Mouse (Mus musculus) lung, embryonic 16.5 days (tissue): ENCODE measurements around the gene Pde4c. TPM values are rescaled to one million over a fixed set of nuclear protein-coding genes. Genes with fewer than 3 reads are reported as not detected.
A peak's percentile ranks its signal among the peaks of the same experiment; 100 is the strongest.

Experiments used
- ATAC-seq: fragments of 200-750 bp; cut with Nextera tagmentation; 2 replicates; pipeline ENCODE4 v1.8.0; 2017; ENCODE audit warnings: low read depth, mild to moderate bottlenecking, moderate library complexity
- H3K27ac ChIP-seq: fragments of 300-500 bp; sonication (generic); 2 replicates; pipeline ENCODE4 v1.5.1; 2014; ENCODE audit warnings: mild to moderate bottlenecking, control low read depth, low read length
- H3K27me3 ChIP-seq: fragments of 300-500 bp; sonication (generic); 2 replicates; pipeline ENCODE4 v1.6.1; 2014; ENCODE audit warnings: low read depth, low read length, mixed read lengths; ENCODE audit not compliant: control insufficient read depth, insufficient read depth
- H3K36me3 ChIP-seq: fragments of 300-500 bp; sonication (generic); 2 replicates; pipeline ENCODE4 v1.6.1; 2014; ENCODE audit warnings: low read length; ENCODE audit not compliant: control insufficient read depth, insufficient read depth
- H3K4me1 ChIP-seq: fragments of 300-500 bp; sonication (generic); replicated peaks from 2 replicates; pipeline ENCODE4 v1.6.1; 2014; ENCODE audit warnings: low read length, mixed read lengths; ENCODE audit not compliant: control insufficient read depth, insufficient read depth
- H3K4me2 ChIP-seq: fragments of 300-500 bp; sonication (generic); 2 replicates; pipeline ENCODE4 v1.6.1; 2014; ENCODE audit warnings: low read depth, low read length, control low read depth
- H3K4me3 ChIP-seq: fragments of 300-500 bp; sonication (generic); 2 replicates; pipeline ENCODE4 v1.5.1; 2014; ENCODE audit warnings: mild to moderate bottlenecking, low read length, control low read depth
- H3K9ac ChIP-seq: fragments of 300-500 bp; sonication (generic); 2 replicates; pipeline ENCODE4 v1.6.1; 2014; ENCODE audit warnings: low read length, control low read depth
- H3K9me3 ChIP-seq: fragments of 300-500 bp; sonication (generic); 2 replicates; pipeline ENCODE4 v1.6.1; 2016; ENCODE audit warnings: low read length; ENCODE audit not compliant: control insufficient read depth
- WGBS: fragments of 180-500 bp; shearing (Covaris S2); extraction: QIAGEN DNeasy Blood & Tissue Kit; methylation state at CpG from one replicate; pipeline ENCODE4 v1.1.7; 2014; 5-methylcytosine and 5-hydroxymethylcytosine counted together
- microRNA-seq: library from miRNA; unstranded; fragments of <30 nt; microRNA quantifications from one replicate; pipeline ENCODE4, GENCODE M21; 2016
- polyA plus RNA-seq: library from polyadenylated mRNA; unstranded; fragments of >200 nt; fragmentation: Nextera tagmentation; extraction: Ambion mirVana; gene quantifications from 2 replicates; pipeline ENCODE4 v1.2.1, GENCODE M21; 2015

The Pde4c gene
- polyA plus RNA-seq, 1 experiment from 2014 or later: 0.10 TPM

DNA sequence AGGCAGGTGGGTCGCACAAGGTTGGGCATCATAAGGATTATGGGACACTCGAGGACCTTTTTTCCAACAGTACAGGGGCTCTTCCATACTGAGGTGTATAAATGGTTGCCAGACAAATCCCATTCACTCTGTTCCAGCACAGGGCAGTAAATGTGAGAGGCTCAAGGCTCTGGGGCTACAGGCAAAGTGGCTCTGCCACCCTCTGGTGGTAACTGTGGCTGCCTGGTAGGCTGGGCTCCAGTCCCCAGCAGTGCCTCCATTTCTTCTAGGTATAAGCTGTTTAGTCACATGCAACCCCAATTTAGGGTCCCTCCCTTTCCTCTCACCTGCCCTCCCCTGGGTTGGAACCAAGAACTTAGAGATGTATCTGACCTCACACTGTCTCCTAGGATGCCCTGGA is 71.8 kb downstream of the Pde4c start:
- whole genome bisulfite sequencing: 79% methylated on average over 2 of the region's 2 CpGs
- Histone ChIP-seq H3K27me3 (peaks cover 27% of the 10 kb centered on the region), H3K9ac (no peak overlapping the region), H3K4me1 (peaks cover 39% of the 10 kb centered on the region), H3K4me3 (no peak overlapping the region), H3K4me2 (no peak overlapping the region), H3K36me3 (no peaks in the 10 kb centered on the region), H3K27ac (no peak overlapping the region), H3K9me3 (no peaks in the 10 kb centered on the region)
- no peak for ATAC-seq

GRCm38 (mm10) chr8:70796403-70797080 is 73.0 kb downstream of the Pde4c start:
- Histone ChIP-seq H3K4me2 (peak overlapping the region; percentile 92), H3K36me3 (no peaks in the 10 kb centered on the region), H3K9me3 (no peaks in the 10 kb centered on the region), H3K27ac (no peak overlapping the region; the same call in 1 of the 2 replicates), H3K9ac (peak overlapping the region; percentile 69), H3K4me1 (peaks cover 29% of the 10 kb centered on the region), H3K4me3 (peak overlapping the region; percentile 59), H3K27me3 (peaks cover 31% of the 10 kb centered on the region)
- no peak for ATAC-seq
- 2% methylated on average over 54 of the region's 54 CpGs for WGBS

DNA sequence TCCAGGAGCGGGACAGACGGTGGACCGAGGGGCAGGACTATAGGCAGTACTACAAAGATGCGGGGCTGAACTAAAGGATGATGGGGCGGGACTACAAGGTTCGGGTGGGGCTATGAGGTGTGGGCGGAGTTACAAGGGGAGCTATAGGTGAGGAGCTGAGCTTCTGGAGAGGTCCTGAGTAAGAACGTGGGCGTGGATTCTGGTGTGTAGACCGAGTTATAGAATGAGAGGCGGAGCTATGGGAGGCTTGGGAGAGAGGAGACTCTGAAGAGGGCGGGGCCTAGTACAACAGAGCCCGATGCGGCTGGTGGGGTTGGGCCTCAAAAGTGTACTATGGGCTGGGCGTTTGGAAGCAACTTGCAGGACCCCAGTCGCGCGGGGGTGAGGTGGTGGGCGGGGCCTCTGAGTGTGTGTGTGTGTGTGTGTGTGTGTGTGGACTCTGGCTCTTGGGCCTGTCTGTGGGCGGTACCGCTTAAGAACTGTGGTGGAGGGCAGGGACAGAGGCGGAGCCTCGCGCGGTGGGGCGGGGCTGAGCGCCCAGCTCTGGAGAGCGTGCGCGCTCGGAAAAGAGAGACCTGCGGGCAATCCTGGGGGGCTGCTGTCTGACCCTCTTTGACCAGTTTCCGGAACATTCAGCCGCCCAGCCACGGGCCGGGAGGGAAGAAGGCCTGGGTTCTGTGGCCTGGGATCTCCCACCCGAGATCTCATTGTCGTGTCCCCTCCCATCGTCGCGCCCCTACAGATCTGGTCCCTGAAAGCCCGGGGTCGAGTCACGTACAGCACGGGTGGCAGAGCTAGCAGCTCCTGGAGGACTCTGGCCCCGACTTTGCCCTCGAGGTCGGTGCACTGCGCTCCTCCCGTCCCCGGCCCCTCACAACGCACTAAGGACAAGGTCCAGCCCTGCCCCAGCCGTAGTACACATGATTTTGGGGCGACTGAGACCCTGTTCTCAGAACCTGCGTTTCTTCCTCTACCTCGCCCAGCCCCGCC is 73.9 kb downstream of the Pde4c start:
- under 1% methylated on average over 57 of the region's 57 CpGs for WGBS

GRCm38 (mm10) chr8:70798281-70798680 is 74.8 kb downstream of the Pde4c start:
- no peaks in the 10 kb centered on the region for H3K9me3 ChIP-seq
- peak overlapping the region; percentile 59 for H3K4me3 ChIP-seq
- no peak overlapping the region for H3K27ac ChIP-seq
- H3K27me3 ChIP-seq: peaks cover 31% of the 10 kb centered on the region
- H3K36me3 ChIP-seq: no peaks in the 10 kb centered on the region
- peaks cover 17% of the 10 kb centered on the region for H3K4me1 ChIP-seq
- peak overlapping the region; percentile 92 for H3K4me2 ChIP-seq
- 10% methylated on average over 15 of the region's 15 CpGs for WGBS
- peak overlapping the region; percentile 64 for H3K9ac ChIP-seq
- ATAC-seq: no peak

More for the DNA sequence above, 73.9 kb downstream of the Pde4c start:
- Histone ChIP-seq H3K4me3 (peak overlapping the region; percentile 59), H3K4me1 (peaks cover 26% of the 10 kb centered on the region), H3K27ac (no peak overlapping the region; the same call in 1 of the 2 replicates), H3K9ac (peak overlapping the region; percentile 64), H3K27me3 (peaks cover 31% of the 10 kb centered on the region), H3K4me2 (peak overlapping the region; percentile 92), H3K36me3 (no peaks in the 10 kb centered on the region), H3K9me3 (no peaks in the 10 kb centered on the region)
- ATAC-seq: peak; percentile 85

DNA sequence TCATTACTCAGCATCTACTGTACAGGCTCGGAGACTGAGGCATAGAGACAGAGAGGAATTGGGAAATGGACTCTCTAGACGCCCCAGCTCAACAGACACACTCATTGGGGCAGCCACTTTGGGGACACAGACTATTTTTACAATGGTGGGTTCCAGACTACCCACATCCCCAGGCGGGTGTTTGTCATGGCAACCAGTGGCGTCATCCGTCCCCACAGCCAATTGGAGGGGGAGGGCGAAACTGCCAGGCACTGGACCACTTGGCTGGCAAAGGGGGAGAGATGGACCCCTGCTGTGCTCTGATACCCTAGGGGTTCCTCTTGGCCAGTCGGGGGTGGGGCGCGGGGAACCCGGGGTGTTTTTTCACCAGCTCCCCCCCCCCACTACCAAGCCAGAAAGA is 77.1 kb downstream of the Pde4c start:
- Histone ChIP-seq H3K4me2 (no peak overlapping the region), H3K9ac (no peak overlapping the region), H3K27me3 (peaks cover 42% of the 10 kb centered on the region), H3K27ac (no peak overlapping the region), H3K4me3 (no peak overlapping the region), H3K4me1 (peaks cover 24% of the 10 kb centered on the region), H3K36me3 (no peaks in the 10 kb centered on the region), H3K9me3 (no peaks in the 10 kb centered on the region)
- 51% methylated on average over 10 of the region's 10 CpGs for WGBS
- ATAC-seq: no peak

Small RNA genes lying within 50 kb of the gene (microRNA-seq; reads per million reads assigned to microRNA genes)
- gene Mir7240: not detected

Other genes starting within 250 kb of the Pde4c start
- gene Klhl26, start 246.8 kb upstream of the Pde4c start, polyA plus RNA-seq: 28.8 and 29.4 TPM in 2 replicates
- gene Tmem59l, start 236.4 kb upstream of the Pde4c start, polyA plus RNA-seq: 5.6 and 7.0 TPM in 2 replicates
- gene Crlf1, start 230.6 kb upstream of the Pde4c start, polyA plus RNA-seq: 166 and 169 TPM in 2 replicates
- 125 and 133 TPM in 2 replicates for gene Rex1bd, start 217.0 kb upstream of the Pde4c start, polyA plus RNA-seq
- 917 and 987 TPM in 2 replicates for gene Uba52, start 212.9 kb upstream of the Pde4c start, polyA plus RNA-seq
- gene Fkbp8, start 196.0 kb upstream of the Pde4c start, polyA plus RNA-seq: 300 and 319 TPM in 2 replicates
- gene Kxd1, start 195.8 kb upstream of the Pde4c start, polyA plus RNA-seq: 54.0 and 55.3 TPM in 2 replicates
- gene Ell, start 184.3 kb upstream of the Pde4c start, polyA plus RNA-seq: 19.8 and 21.4 TPM in 2 replicates
- gene Isyna1, start 129.3 kb upstream of the Pde4c start, polyA plus RNA-seq: 118 and 121 TPM in 2 replicates
- gene Ssbp4, start 114.8 kb upstream of the Pde4c start, polyA plus RNA-seq: 106 and 108 TPM in 2 replicates
- 2.0 and 3.2 TPM in 2 replicates for gene Lrrc25, start 107.6 kb upstream of the Pde4c start, polyA plus RNA-seq
- 0.45 and 0.60 TPM in 2 replicates for gene Gdf15, start 91.3 kb upstream of the Pde4c start, polyA plus RNA-seq
- 43.6 and 46.7 TPM in 2 replicates for gene Pgpep1, start 63.3 kb upstream of the Pde4c start, polyA plus RNA-seq
- gene Lsm4, start 50.5 kb upstream of the Pde4c start, polyA plus RNA-seq: 197 and 214 TPM in 2 replicates
- 26.2 and 28.8 TPM in 2 replicates for gene Jund, start 24.8 kb upstream of the Pde4c start, polyA plus RNA-seq
- not detected in 2 replicates for gene Iqcn, start 20.3 kb upstream of the Pde4c start, polyA plus RNA-seq
- 0.26 TPM in 1 of 2 replicates, not detected in the other for gene Gm3336, start 5.2 kb upstream of the Pde4c start, polyA plus RNA-seq
- 14.8 and 16.2 TPM in 2 replicates for gene Rab3a, start 31.0 kb downstream of the Pde4c start, polyA plus RNA-seq
- 37.1 and 39.2 TPM in 2 replicates for gene Mpv17l2, start 37.2 kb downstream of the Pde4c start, polyA plus RNA-seq
- 56.0 and 56.8 TPM in 2 replicates for gene Pik3r2, start 53.0 kb downstream of the Pde4c start, polyA plus RNA-seq
- gene Mast3, start 81.3 kb downstream of the Pde4c start, polyA plus RNA-seq: 13.7 and 14.3 TPM in 2 replicates
- gene Il12rb1, start 84.7 kb downstream of the Pde4c start, polyA plus RNA-seq: 0.24 and 0.69 TPM in 2 replicates
- gene Arrdc2, start 116.0 kb downstream of the Pde4c start, polyA plus RNA-seq: 4.5 and 5.6 TPM in 2 replicates
- 0.40 and 0.99 TPM in 2 replicates for gene Kcnn1, start 139.5 kb downstream of the Pde4c start, polyA plus RNA-seq
- gene Ccdc124, start 150.2 kb downstream of the Pde4c start, polyA plus RNA-seq: 99.2 and 106 TPM in 2 replicates
- 0.13 and 0.16 TPM in 2 replicates for gene Slc5a5, start 169.0 kb downstream of the Pde4c start, polyA plus RNA-seq
- 5,017 and 5,100 TPM in 2 replicates for gene Rpl18a, start 173.7 kb downstream of the Pde4c start, polyA plus RNA-seq
- gene Map1s, start 182.2 kb downstream of the Pde4c start, polyA plus RNA-seq: 45.9 and 49.2 TPM in 2 replicates